In the genomic region with DNA sequence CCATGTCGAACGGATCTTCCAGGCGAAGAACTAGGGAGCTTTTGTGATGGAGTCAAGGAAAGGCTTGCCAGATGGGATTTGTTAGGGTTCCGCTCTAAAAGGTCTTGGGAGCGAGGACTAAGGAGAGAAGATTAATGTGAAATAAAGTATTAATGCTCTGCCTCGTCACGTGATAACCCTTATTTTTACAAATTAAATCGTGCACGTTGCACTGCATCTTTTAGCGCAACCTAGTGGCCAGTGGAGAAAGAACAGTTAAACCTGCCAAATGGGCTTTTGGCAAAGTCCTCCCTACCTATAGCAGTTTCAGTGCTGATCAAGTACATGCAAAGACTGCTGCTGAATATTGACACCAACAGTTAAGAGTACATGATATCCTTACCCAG, we compare ENCODE assay signal across 8 mouse cellular contexts. TPM values are rescaled to one million over a fixed set of nuclear protein-coding genes. Genes with fewer than 3 reads are reported as not detected.
DNase-seq lines count a peak whose midpoint lies in the region; ATAC-seq lines count a peak whose summit lies in the region.

No protein-coding gene starts in this region.

- H3K36me3 ChIP-seq in forebrain, embryonic 13.5 days (ENCODE audit: poor library complexity, severe bottlenecking): no peaks in the 10 kb centered on the region

- 0% methylated on average over 10 of the region's 10 CpGs for WGBS in forebrain, embryonic 13.5 days

- ATAC-seq in forebrain, embryonic 13.5 days: peak; percentile 19
- peak; percentile 21 to 24; a peak in 1 of 4 replicates for ATAC-seq in hematopoietic stem cell, adult 5-6 weeks (replicated peaks in 1 of 2; ENCODE audit: insufficient read depth in 1 of 2, low FRiP score in 2 of 2, low TSS enrichment in 1 of 2, low read depth in 1 of 2, poor library complexity in 2 of 2, severe bottlenecking in 2 of 2)

- H3K9me3 ChIP-seq in forebrain, embryonic 13.5 days (replicated peaks): no peaks in the 10 kb centered on the region

- H3K27ac ChIP-seq in forebrain, embryonic 13.5 days: peak overlapping the region; percentile 96

- H3K4me2 ChIP-seq in forebrain, embryonic 13.5 days: peak overlapping the region; percentile 61

- peaks cover 36% of the 10 kb centered on the region for H3K4me1 ChIP-seq in forebrain, embryonic 13.5 days

- DNase-seq in MN1 (ENCODE audit: low spot score): peak; percentile 86
- DNase-seq in c-Kit-positive CD71-negative TER-119-negative erythroid progenitor cells, embryonic 14.5 days (ENCODE audit: low read depth): peak; percentile 66
- DNase-seq in layer of hippocampus, adult 9-10 months (ENCODE audit: low spot score): peak; percentile 91
- DNase-seq in lung, postnatal 10 days: peak; percentile 90
- peak; percentile 59 for DNase-seq in retina, adult 2 months (ENCODE audit: low read depth, low spot score)
- DNase-seq in thymus, postnatal 36 days: peak; percentile 62 to 64

- peak overlapping the region; percentile 77 for H3K4me3 ChIP-seq in forebrain, embryonic 13.5 days

- H3K27me3 ChIP-seq in forebrain, embryonic 13.5 days: no peaks in the 10 kb centered on the region

- H3K9ac ChIP-seq in forebrain, embryonic 13.5 days: peak overlapping the region; percentile 79

RNA-seq across cellular contexts. Expression of gene Nde1, which starts 3.3 kb away (rescaled TPM):
- 118 and 127 TPM in 2 replicates for polyA plus RNA-seq in forebrain, embryonic 13.5 days (2015; fragmentation: Nextera tagmentation; extraction: Ambion mirVana)
- 80.9 and 81.8 TPM in 2 replicates for total RNA-seq in hematopoietic stem cell, adult 5-6 weeks (2017)

RNA-seq across cellular contexts. Expression of gene Marf1, which starts 3.4 kb away (rescaled TPM):
- 17.1 and 20.2 TPM in 2 replicates for polyA plus RNA-seq in forebrain, embryonic 13.5 days (2015; fragmentation: Nextera tagmentation; extraction: Ambion mirVana)
- total RNA-seq in hematopoietic stem cell, adult 5-6 weeks (2017): 34.3 and 37.8 TPM in 2 replicates

Comparison
In these comparisons a context has a peak if more than half of its experiments do, and no peak if none do; other contexts are left out.
1. Peak in every context shown above with its lines: DNase-seq, ATAC-seq, H3K4me3 ChIP-seq and H3K27ac ChIP-seq.